Mouse (Mus musculus) B cell, adult (primary cell): ENCODE measurements around the gene Dynlt1a. TPM values are rescaled to one million over a fixed set of nuclear protein-coding genes. Genes with fewer than 3 reads are reported as not detected.

Source experiments
- total RNA-seq: library from RNA; stranded (reverse); gene quantifications from 4 replicates; pipeline ENCODE4 v1.2.4, GENCODE M21; 2023; ENCODE audit not compliant: inconsistent age

Dynlt1a gene
- total RNA-seq = 5.9 to 7.5 TPM (median 6.5 TPM) in 4 replicates

DNA sequence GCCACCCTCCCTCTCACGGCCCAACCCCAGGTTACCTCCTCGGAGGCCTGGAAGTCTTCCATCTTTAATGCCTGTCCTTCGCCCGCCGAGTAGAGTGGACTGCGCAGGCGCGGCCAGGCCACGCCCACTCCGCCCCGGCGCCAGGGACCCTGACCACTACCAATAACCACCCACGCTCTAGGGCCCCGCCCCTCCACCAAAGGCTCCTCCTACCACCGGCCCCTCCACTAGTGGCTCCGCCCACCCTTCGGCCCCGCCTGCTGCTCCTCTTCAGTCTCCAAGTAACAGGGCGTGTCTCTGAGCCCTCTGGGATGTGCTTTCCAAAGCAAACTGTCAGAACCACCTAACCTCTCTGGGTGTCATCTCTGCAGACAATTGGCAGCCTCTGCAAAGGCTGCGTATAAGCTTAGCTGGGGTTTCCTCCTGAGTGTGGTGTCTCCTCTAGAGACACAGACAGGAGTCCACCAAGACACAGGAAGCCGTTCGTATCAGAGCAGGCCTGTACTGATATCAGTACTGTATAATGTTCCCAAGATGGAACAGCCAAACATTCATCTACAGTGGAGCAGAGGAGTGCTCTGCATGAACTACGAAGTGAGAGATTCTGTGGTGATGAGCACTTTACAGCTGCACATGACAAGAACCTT lies at the start of gene Dynlt1a:
Gene Dynlt1a (minus strand): TSS at position 162 of the 647 bp plus-strand sequence.

DNA sequence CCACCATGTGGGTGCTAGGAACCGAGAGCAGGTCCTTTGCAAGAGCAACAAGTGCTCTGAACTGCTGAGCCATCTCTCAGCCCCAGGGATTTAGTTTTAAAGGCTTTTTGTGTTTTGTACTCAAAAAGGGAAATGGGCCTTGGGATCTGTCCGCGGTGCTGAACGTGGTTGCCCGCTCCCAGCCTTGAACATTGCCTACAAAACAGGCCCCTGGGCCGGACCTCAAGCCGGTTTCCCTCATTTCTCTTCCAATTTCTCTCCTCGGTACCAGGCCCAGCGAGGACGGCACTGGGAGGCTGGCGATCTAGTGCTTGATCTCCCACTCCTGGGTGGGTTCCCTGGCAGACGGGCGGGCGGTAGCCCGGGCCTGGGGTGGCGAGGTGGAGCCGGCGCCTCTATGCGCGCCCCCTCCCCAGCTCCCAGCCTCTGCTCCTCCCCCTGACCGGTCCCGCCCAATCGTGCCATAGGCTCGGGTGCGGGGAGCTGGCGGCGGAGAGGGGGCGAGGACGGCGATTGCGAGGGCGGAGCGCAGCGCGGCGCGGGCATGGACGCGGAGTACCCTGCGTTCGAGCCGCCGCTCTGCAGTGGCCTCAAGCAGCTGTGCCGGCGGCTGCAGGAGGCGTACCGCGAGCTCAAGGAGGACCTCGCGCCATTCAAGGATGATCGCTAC lies 60.8 kb downstream of the Dynlt1a start, which contains the start of gene Tmem181a:
Gene Tmem181a (plus strand): TSS at position 461 of the 670 bp plus-strand sequence.

Other genes with a start within 250 kb of the Dynlt1a start
- 5.9 to 9.0 TPM (median 6.5 TPM) in 4 replicates for gene Serac1, start 237.8 kb downstream of the Dynlt1a start, total RNA-seq
- 56.5 to 61.5 TPM (median 59.7 TPM) in 4 replicates for gene Gtf2h5, start 237.7 kb downstream of the Dynlt1a start, total RNA-seq
- 58.1 to 65.9 TPM (median 63.4 TPM) in 4 replicates for gene Tulp4, start 211.1 kb downstream of the Dynlt1a start, total RNA-seq
- 1.7 to 2.0 TPM (median 1.9 TPM) in 4 replicates for gene Tmem181a, start 60.6 kb downstream of the Dynlt1a start, total RNA-seq
- gene Dynlt1b, start 112.6 kb upstream of the Dynlt1a start, total RNA-seq = 88.7 to 111 TPM (median 92.6 TPM) in 4 replicates